Mouse (Mus musculus) large intestine, adult 2 months (tissue): ENCODE measurements around the gene Anks1b. TPM values are rescaled to one million over a fixed set of nuclear protein-coding genes. Genes with fewer than 3 reads are reported as not detected.
"Not testable (repeated sequence)": the region's sequence is repeated elsewhere in the genome, so short reads cannot be mapped to it uniquely, and the experiment has no call there.

Experiments used
- DNase-seq: peaks from one replicate; pipeline ENCODE4 v3.0.0-alpha.2; 2012; ENCODE audit warnings: low read depth, low spot score
- WGBS: fragments of 180-500 bp; shearing (Covaris S2); methylation state at CpG from one replicate; pipeline ENCODE4 v1.1.7; 2018; 5-methylcytosine and 5-hydroxymethylcytosine counted together
- polyA plus RNA-seq: library from polyadenylated mRNA; depleted of rRNA; stranded (reverse); fragments of >200 nt; gene quantifications from 2 replicates; pipeline ENCODE4 v1.2.3, GENCODE M21; 2012

The Anks1b gene
- polyA plus RNA-seq, 1 experiment, result 0.17 TPM

GRCm38 (mm10) chr10:90617664-90618296, 744.5 kb downstream of the Anks1b start:
- DNase-seq, result no peak
- WGBS, result 71% methylated on average over 7 of the region's 7 CpGs

- DNase-seq, result no peak
- WGBS, result 76% methylated on average over 5 of the region's 5 CpGs
Observed at GRCm38 (mm10) chr10:90627532-90627931, 754.2 kb downstream of the Anks1b start.

GRCm38 (mm10) chr10:90630099-90630698, 756.9 kb downstream of the Anks1b start:
- no peak for DNase-seq
- 73% methylated on average over 7 of the region's 7 CpGs for WGBS

GRCm38 (mm10) chr10:90630794-90631193, 757.5 kb downstream of the Anks1b start:
- WGBS, result 73% methylated on average over 3 of the region's 3 CpGs
- not testable (repeated sequence) for DNase-seq

- 76% methylated on average over 4 of the region's 4 CpGs for WGBS
- DNase-seq, result no peak
Observed at GRCm38 (mm10) chr10:90637352-90637751, 764.0 kb downstream of the Anks1b start.

- DNase-seq, result no peak
Observed at GRCm38 (mm10) chr10:90649681-90650080, 776.4 kb downstream of the Anks1b start.

GRCm38 (mm10) chr10:90657416-90658120, 784.3 kb downstream of the Anks1b start:
- WGBS, result 64% methylated on average over 7 of the region's 7 CpGs
- no peak for DNase-seq

More at GRCm38 (mm10) chr10:90649681-90650080, 776.4 kb downstream of the Anks1b start:
- 68% methylated on average over 2 of the region's 2 CpGs for WGBS

- WGBS, result 79% methylated on average over 2 of the region's 2 CpGs
- DNase-seq, result no peak
Observed at GRCm38 (mm10) chr10:90666746-90667145, 793.4 kb downstream of the Anks1b start.

GRCm38 (mm10) chr10:90670291-90670690, 797.0 kb downstream of the Anks1b start:
- no peak for DNase-seq

GRCm38 (mm10) chr10:90672135-90672534, 798.8 kb downstream of the Anks1b start:
- WGBS, result 85% methylated on average over 3 of the region's 3 CpGs

More at GRCm38 (mm10) chr10:90670291-90670690, 797.0 kb downstream of the Anks1b start:
- 87% methylated on average over 3 of the region's 3 CpGs for WGBS

GRCm38 (mm10) chr10:90674362-90674761, 801.1 kb downstream of the Anks1b start:
- no peak for DNase-seq
- WGBS, result 82% methylated on average over 10 of the region's 10 CpGs

More at GRCm38 (mm10) chr10:90672135-90672534, 798.8 kb downstream of the Anks1b start:
- no peak for DNase-seq

- WGBS, result 95% methylated on average over 3 of the region's 3 CpGs
- DNase-seq, result no peak
Observed at GRCm38 (mm10) chr10:90677421-90677820, 804.1 kb downstream of the Anks1b start.

- DNase-seq, result no peak
- 85% methylated on average over 10 of the region's 10 CpGs for WGBS
Observed at GRCm38 (mm10) chr10:90679713-90680470, 806.6 kb downstream of the Anks1b start.

- 59% methylated on average over 3 of the region's 3 CpGs for WGBS
- DNase-seq, result no peak
Observed at GRCm38 (mm10) chr10:90683813-90684212, 810.5 kb downstream of the Anks1b start.

- no peak for DNase-seq
- 67% methylated on average over 4 of the region's 4 CpGs for WGBS
Observed at GRCm38 (mm10) chr10:90685367-90685766, 812.1 kb downstream of the Anks1b start.

GRCm38 (mm10) chr10:90688153-90688552, 814.8 kb downstream of the Anks1b start:
- DNase-seq, result no peak
- 89% methylated on average over 5 of the region's 5 CpGs for WGBS

GRCm38 (mm10) chr10:90688696-90689252, 815.5 kb downstream of the Anks1b start:
- DNase-seq, result no peak
- WGBS, result 81% methylated on average over 13 of the region's 13 CpGs

GRCm38 (mm10) chr10:90689854-90690513, 816.7 kb downstream of the Anks1b start:
- WGBS, result 55% methylated on average over 11 of the region's 11 CpGs
- DNase-seq, result peak; percentile 7

- no peak for DNase-seq
- 65% methylated on average over 5 of the region's 5 CpGs for WGBS
Observed at GRCm38 (mm10) chr10:90696687-90697086, 823.4 kb downstream of the Anks1b start.
